Mouse (Mus musculus) embryonic facial prominence, embryonic 13.5 days (tissue): ENCODE results near the gene Nfkbia. TPM values are rescaled to one million over a fixed set of nuclear protein-coding genes. Genes with fewer than 3 reads are reported as not detected.

Source experiments
- ATAC-seq: fragments of 200-750 bp; cut with Nextera tagmentation; 2 replicates; pipeline ENCODE4 v1.8.0; 2017; ENCODE audit warnings: low read depth; ENCODE audit not compliant: insufficient number of reproducible peaks, insufficient read depth, low FRiP score, low TSS enrichment
- H3K27ac ChIP-seq: fragments of 300-500 bp; sonication (generic); 2 replicates; pipeline ENCODE4 v1.5.1; 2015; ENCODE audit warnings: moderate library complexity, mild to moderate bottlenecking, inconsistent platforms
- H3K27me3 ChIP-seq: fragments of 300-500 bp; sonication (generic); 2 replicates; pipeline ENCODE4 v1.6.1; 2015; ENCODE audit warnings: mild to moderate bottlenecking, inconsistent platforms
- H3K36me3 ChIP-seq: fragments of 300-500 bp; sonication (generic); 2 replicates; pipeline ENCODE4 v1.6.1; 2015; ENCODE audit warnings: mild to moderate bottlenecking, inconsistent platforms
- H3K4me1 ChIP-seq: fragments of 300-500 bp; sonication (generic); 2 replicates; pipeline ENCODE4 v1.6.1; 2015; ENCODE audit warnings: inconsistent platforms
- H3K4me2 ChIP-seq: fragments of 300-500 bp; sonication (generic); 2 replicates; pipeline ENCODE4 v1.6.1; 2015; ENCODE audit warnings: moderate library complexity, mild to moderate bottlenecking, inconsistent platforms
- H3K4me3 ChIP-seq: fragments of 300-500 bp; sonication (generic); 2 replicates; pipeline ENCODE4 v1.5.1; 2015; ENCODE audit warnings: mild to moderate bottlenecking, inconsistent platforms
- H3K9ac ChIP-seq: fragments of 300-500 bp; sonication (generic); 2 replicates; pipeline ENCODE4 v1.6.1; 2015; ENCODE audit warnings: mild to moderate bottlenecking, inconsistent platforms
- H3K9me3 ChIP-seq: fragments of 300-500 bp; sonication (generic); 2 replicates; pipeline ENCODE4 v1.6.1; 2016; ENCODE audit warnings: inconsistent platforms
- WGBS: fragments of 180-500 bp; shearing (Covaris S2); methylation state at CpG from one replicate; pipeline ENCODE4 v1.1.7; 2015; ENCODE audit warnings: mixed read lengths; 5-methylcytosine and 5-hydroxymethylcytosine counted together
- polyA plus RNA-seq: library from polyadenylated mRNA; unstranded; fragments of >200 nt; fragmentation: Nextera tagmentation; extraction: Ambion mirVana; gene quantifications from 2 replicates; pipeline ENCODE4 v1.2.1, GENCODE M21; 2015

Nfkbia gene
- polyA plus RNA-seq, 1 experiment from 2014 or later: 117 TPM

DNA sequence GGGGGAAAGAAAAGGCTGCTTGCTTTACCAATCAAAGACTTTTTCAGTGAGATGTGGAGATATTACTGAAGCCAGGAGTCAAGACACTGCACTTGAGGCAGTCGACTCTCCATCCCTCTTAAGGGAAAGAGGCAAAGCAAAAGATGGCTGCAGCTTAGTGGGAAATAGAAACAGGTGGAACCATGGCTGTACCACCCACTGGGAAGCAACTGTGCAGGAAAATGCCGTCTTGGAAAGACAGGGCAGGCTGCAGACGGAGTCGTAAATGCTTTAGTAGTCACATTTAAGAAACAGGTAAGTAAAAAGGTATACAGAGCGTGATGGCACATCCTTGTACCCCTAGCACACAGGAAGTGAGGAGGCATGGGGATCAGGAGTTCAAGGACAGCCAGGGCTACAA, 29.4 kb downstream of the Nfkbia start:
- no peaks in the 10 kb centered on the region for H3K9me3 ChIP-seq
- H3K4me1 ChIP-seq: peaks cover 70% of the 10 kb centered on the region
- no peak overlapping the region for H3K4me2 ChIP-seq
- H3K27ac ChIP-seq: peak overlapping the region; percentile 95
- no peaks in the 10 kb centered on the region for H3K27me3 ChIP-seq
- 77% methylated on average over 5 of the region's 5 CpGs for WGBS
- H3K9ac ChIP-seq: no peak overlapping the region
- ATAC-seq: no peak
- no peak overlapping the region for H3K4me3 ChIP-seq
- H3K36me3 ChIP-seq: no peaks in the 10 kb centered on the region

DNA sequence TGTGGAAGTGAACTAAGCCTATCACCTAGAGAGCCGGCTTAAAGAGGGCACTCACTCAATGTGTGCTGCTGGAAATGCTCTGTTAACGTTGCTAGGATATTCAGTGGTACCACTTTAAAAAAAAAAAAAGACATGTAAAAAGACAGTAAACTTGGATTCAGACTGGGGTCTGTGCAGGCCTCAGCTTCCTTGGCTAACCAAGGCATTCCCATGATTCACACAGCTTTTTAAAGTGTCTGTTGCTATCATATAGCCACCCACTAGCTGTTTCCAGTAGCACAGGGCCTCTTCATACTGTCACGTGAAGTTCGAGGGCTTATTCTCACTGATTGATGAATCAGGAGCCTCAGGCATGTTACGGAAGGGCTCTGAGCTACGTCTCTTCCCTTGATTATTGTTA, 30.0 kb downstream of the Nfkbia start:
- H3K4me2 ChIP-seq: no peak overlapping the region
- H3K4me1 ChIP-seq: peaks cover 66% of the 10 kb centered on the region
- H3K9ac ChIP-seq: no peak overlapping the region
- no peaks in the 10 kb centered on the region for H3K9me3 ChIP-seq
- no peak overlapping the region for H3K4me3 ChIP-seq
- H3K27me3 ChIP-seq: no peaks in the 10 kb centered on the region
- no peaks in the 10 kb centered on the region for H3K36me3 ChIP-seq
- peak overlapping the region; percentile 95 for H3K27ac ChIP-seq
- no peak for ATAC-seq
- WGBS: 57% methylated on average over 6 of the region's 6 CpGs

DNA sequence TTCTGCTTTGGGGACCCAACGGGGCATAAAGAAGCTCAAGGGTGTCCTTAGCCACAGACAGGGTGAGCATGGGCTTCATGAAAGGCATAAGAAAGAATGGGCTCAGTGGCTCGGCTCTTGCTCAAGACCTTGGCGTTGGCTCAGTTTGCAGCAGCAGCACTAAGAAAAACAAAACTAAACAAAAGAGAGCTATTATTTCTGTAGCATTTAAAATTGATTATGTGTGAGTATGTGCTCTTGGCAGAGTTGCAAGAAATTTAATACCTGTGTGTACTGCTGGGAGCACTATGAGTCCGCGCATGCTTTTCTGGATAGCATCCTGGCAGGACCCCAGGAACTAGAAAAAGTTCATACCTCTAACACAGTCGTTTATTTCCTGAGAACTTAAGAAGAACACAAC, 30.7 kb downstream of the Nfkbia start:
- Histone ChIP-seq H3K36me3 (no peaks in the 10 kb centered on the region), H3K4me3 (no peak overlapping the region), H3K4me2 (peak overlapping the region; percentile 35; the same call in 1 of the 2 replicates), H3K27ac (peak overlapping the region; percentile 95), H3K9me3 (no peaks in the 10 kb centered on the region), H3K27me3 (no peaks in the 10 kb centered on the region), H3K4me1 (peaks cover 64% of the 10 kb centered on the region), H3K9ac (no peak overlapping the region)
- no peak; the same call in 1 of the 2 replicates for ATAC-seq
- WGBS: 27% methylated on average over 6 of the region's 6 CpGs

DNA sequence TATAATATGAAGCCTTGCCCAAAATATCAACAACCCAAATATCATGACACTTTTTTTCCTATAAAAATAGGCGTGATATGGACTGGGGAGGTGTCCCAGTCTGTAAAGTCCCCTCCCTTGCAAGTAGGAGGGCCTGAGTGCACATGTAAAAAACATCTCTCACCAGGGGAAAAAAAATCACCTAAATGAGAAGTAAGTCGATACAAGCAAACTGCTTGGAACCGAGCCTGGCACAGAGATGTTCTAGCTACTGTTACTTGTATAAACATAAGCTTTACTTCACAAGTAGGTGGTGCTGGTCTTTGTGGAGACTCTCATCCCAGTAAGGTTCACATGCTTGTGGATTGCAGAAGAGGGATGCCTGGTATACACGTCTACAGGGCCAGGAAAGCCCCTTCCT, 31.5 kb downstream of the Nfkbia start:
- ATAC-seq: no peak
- 48% methylated on average over 4 of the region's 4 CpGs for WGBS
- H3K9me3 ChIP-seq: no peaks in the 10 kb centered on the region
- no peak overlapping the region for H3K9ac ChIP-seq
- peaks cover 62% of the 10 kb centered on the region for H3K4me1 ChIP-seq
- H3K27me3 ChIP-seq: no peaks in the 10 kb centered on the region
- no peaks in the 10 kb centered on the region for H3K36me3 ChIP-seq
- H3K4me2 ChIP-seq: no peak overlapping the region
- no peak overlapping the region for H3K4me3 ChIP-seq
- peak overlapping the region; percentile 95 for H3K27ac ChIP-seq

DNA sequence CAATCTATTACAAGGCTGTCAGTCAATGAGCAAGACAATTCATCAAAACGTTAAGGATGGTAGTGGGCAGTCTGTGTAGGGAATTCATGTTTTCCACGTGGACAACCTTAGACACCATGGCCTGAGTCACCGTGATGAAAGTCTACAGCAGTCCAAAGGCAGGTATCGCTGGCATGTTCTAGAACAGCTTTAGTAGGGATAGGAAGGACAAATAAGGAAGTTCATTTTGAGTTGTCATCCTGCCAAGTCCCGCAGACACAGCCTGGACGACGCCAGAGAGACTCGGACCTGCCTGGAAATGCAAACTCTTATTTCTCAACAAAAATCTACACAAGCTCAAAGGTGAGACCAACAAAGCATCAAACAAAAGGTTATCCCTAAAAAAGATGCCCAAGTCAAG, 32.7 kb downstream of the Nfkbia start:
- 87% methylated on average over 8 of the region's 8 CpGs for WGBS
- no peak overlapping the region for H3K4me3 ChIP-seq
- peaks cover 52% of the 10 kb centered on the region for H3K4me1 ChIP-seq
- H3K36me3 ChIP-seq: no peaks in the 10 kb centered on the region
- H3K9me3 ChIP-seq: no peaks in the 10 kb centered on the region
- no peak overlapping the region for H3K4me2 ChIP-seq
- no peak for ATAC-seq
- no peaks in the 10 kb centered on the region for H3K27me3 ChIP-seq
- H3K9ac ChIP-seq: no peak overlapping the region
- no peak overlapping the region for H3K27ac ChIP-seq

DNA sequence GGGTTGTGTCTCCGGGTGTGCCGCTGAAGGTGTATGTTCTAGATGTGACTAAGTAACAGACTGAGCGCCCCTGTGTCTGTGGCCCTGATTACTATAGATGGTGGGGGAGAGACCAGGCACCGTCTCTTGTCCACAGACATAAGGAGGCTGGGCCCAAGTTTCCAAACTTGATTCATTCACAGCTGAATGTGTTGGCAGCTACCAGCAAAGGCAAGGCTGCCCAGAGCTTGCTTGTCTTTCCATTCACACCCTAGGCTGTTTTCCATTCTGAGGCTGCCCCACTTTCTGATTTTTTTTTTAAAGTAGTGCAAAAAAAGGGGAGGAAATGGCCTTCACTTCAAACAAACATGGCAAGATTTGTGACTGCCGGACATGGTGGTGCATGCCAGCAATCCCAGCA, 35.6 kb downstream of the Nfkbia start:
- 88% methylated on average over 5 of the region's 5 CpGs for WGBS
- Histone ChIP-seq H3K4me1 (peaks cover 44% of the 10 kb centered on the region), H3K27ac (no peak overlapping the region), H3K36me3 (no peaks in the 10 kb centered on the region), H3K9me3 (no peaks in the 10 kb centered on the region), H3K4me2 (no peak overlapping the region), H3K27me3 (no peaks in the 10 kb centered on the region), H3K4me3 (no peak overlapping the region), H3K9ac (no peak overlapping the region)
- ATAC-seq: no peak

DNA sequence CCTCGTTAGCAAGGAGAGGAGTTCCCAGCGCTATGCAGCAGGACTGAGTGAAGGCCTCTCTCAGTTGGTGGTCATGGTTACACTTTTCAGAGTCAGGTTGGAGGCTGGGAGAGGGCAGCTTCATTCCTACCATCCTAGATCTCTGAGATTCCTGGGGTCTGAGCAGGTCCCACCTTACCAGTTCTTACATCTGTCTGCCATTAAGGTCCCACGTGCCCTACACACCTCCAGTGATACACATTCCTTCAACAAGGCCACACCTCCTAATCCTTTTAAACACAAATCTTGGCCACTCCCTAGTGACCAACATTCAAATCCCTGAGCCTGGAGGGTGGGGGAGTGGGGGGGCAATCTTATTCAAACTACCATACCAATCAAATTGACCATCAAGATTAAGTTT, 36.3 kb downstream of the Nfkbia start:
- Histone ChIP-seq H3K27me3 (no peaks in the 10 kb centered on the region), H3K4me3 (no peak overlapping the region), H3K27ac (no peak overlapping the region), H3K9ac (no peak overlapping the region), H3K9me3 (no peaks in the 10 kb centered on the region), H3K36me3 (no peaks in the 10 kb centered on the region), H3K4me1 (peaks cover 36% of the 10 kb centered on the region), H3K4me2 (no peak overlapping the region)
- WGBS: 61% methylated on average over 3 of the region's 3 CpGs
- ATAC-seq: no peak

DNA sequence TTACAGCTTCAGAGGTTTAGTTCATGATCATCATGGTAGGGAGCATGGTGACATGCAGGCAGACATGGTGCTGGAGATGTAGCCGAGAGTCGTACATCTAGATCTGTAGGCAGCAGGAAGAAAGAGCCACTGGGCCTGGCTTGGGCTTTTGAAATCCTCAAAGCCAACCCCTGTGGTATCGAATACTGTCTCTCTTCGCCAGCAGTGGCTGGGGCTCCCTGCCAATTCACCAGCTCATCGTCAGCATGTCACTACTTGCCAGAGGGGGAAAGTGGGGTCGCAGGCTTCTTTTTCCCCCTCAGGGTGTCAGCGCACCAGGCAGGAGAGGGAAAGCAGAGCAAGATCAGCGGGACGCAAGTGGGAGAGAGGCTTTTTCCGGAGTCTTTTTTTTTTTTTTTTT, 37.2 kb downstream of the Nfkbia start:
- 70% methylated on average over 10 of the region's 10 CpGs for WGBS
- Histone ChIP-seq H3K27me3 (no peaks in the 10 kb centered on the region), H3K9ac (no peak overlapping the region), H3K27ac (no peak overlapping the region; the same call in 1 of the 2 replicates), H3K4me1 (peaks cover 32% of the 10 kb centered on the region), H3K36me3 (no peaks in the 10 kb centered on the region), H3K4me2 (no peak overlapping the region), H3K9me3 (no peaks in the 10 kb centered on the region), H3K4me3 (no peak overlapping the region)
- no peak for ATAC-seq

DNA sequence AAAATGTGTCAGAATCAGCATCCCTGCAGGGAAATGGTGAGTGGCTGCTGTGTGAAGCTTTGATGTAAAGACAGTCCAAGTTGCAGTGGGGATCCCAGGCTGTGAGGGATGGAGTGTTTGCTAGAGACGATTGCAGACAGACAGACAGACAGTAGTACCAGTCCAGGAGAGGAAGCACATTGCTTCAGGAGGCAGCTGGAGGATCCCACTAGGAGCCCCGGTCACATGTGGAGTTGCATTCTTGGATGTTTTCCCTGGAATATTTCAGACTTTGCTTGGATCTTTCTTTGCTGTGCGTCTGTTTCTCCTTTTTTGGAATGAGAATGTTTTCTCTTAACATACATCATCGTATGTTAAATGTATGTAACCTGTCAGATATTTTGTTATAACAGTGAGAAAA, 38.5 kb downstream of the Nfkbia start:
- H3K4me1 ChIP-seq: peaks cover 32% of the 10 kb centered on the region
- no peak overlapping the region for H3K4me2 ChIP-seq
- ATAC-seq: no peak
- H3K9me3 ChIP-seq: no peaks in the 10 kb centered on the region
- no peak overlapping the region for H3K4me3 ChIP-seq
- H3K9ac ChIP-seq: no peak overlapping the region
- H3K27ac ChIP-seq: no peak overlapping the region
- H3K27me3 ChIP-seq: no peaks in the 10 kb centered on the region
- 46% methylated on average over 4 of the region's 4 CpGs for WGBS
- no peaks in the 10 kb centered on the region for H3K36me3 ChIP-seq

DNA sequence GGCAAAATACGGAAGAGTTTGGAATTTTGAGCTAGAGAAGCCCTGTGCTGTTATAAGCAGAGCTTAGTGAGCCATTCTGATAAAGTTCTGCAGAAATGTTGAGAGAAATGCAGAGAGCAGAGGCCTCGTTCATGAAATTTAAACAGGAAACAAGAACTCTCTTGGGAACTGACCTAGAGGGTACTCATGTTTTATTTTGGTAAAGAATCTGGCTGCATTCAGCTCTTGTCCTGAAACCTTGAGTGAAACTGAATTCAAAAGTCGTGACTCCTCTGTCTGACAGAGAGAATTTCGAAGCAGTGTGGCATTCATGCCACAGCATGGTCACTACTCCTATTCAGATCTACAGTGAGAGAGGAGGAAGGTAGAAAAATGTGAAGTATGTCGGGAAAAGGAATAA, 39.6 kb downstream of the Nfkbia start:
- no peaks in the 10 kb centered on the region for H3K9me3 ChIP-seq
- H3K4me3 ChIP-seq: no peak overlapping the region
- no peaks in the 10 kb centered on the region for H3K36me3 ChIP-seq
- H3K9ac ChIP-seq: no peak overlapping the region
- no peak for ATAC-seq
- WGBS: 32% methylated on average over 5 of the region's 5 CpGs
- H3K4me2 ChIP-seq: no peak overlapping the region
- H3K4me1 ChIP-seq: peaks cover 32% of the 10 kb centered on the region
- H3K27ac ChIP-seq: peak overlapping the region; percentile 49
- no peaks in the 10 kb centered on the region for H3K27me3 ChIP-seq

DNA sequence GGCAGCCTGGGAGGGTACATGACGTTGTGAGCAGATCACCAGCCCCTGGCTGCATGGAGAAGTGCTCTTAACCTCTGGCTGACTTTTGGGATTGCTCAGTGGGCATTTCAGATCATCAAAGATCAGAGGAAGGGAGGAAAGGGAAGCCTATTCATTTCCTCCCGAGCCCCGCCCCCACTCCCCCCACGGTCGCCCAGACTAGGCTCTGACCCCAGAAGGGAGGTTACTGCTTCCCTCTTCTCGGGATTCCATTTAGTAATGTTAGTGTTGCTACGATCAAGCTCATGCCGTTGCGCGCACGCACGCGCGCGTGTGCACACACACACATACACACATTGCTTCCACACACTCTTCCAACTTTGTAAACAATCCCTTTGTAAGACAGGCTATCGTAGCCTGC, 42.0 kb downstream of the Nfkbia start:
- peaks cover 47% of the 10 kb centered on the region for H3K4me1 ChIP-seq
- H3K36me3 ChIP-seq: no peaks in the 10 kb centered on the region
- no peaks in the 10 kb centered on the region for H3K27me3 ChIP-seq
- no peak overlapping the region for H3K4me3 ChIP-seq
- no peak overlapping the region for H3K27ac ChIP-seq
- no peak overlapping the region for H3K9ac ChIP-seq
- 46% methylated on average over 16 of the region's 16 CpGs for WGBS
- no peak overlapping the region for H3K4me2 ChIP-seq
- H3K9me3 ChIP-seq: no peaks in the 10 kb centered on the region
- ATAC-seq: no peak

DNA sequence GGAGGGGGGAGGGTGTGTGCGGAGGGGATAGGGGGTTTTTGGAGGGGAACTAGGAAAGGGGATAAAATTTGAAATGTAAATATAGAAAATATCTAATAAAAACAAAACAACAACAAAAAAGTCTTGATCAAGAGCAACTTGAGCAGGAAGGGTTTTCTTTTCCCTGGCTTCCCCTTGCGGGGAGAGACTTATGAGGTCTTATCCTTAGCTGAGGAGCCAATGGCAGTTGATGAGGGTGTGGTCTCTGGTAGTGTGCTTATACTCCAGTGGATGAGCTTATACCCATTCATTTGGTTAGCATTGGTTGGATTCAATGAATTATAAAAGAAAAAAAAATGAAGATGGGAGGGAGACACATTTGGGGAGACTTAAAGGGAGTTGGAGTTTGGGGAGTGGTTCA, 43.4 kb downstream of the Nfkbia start:
- no peak for ATAC-seq
- Histone ChIP-seq H3K4me3 (no peak overlapping the region), H3K4me2 (no peak overlapping the region), H3K4me1 (peaks cover 47% of the 10 kb centered on the region), H3K27me3 (no peaks in the 10 kb centered on the region), H3K9me3 (no peaks in the 10 kb centered on the region), H3K9ac (no peak overlapping the region), H3K36me3 (no peaks in the 10 kb centered on the region), H3K27ac (no peak overlapping the region)
- WGBS: 89% methylated on average over 2 of the region's 2 CpGs

DNA sequence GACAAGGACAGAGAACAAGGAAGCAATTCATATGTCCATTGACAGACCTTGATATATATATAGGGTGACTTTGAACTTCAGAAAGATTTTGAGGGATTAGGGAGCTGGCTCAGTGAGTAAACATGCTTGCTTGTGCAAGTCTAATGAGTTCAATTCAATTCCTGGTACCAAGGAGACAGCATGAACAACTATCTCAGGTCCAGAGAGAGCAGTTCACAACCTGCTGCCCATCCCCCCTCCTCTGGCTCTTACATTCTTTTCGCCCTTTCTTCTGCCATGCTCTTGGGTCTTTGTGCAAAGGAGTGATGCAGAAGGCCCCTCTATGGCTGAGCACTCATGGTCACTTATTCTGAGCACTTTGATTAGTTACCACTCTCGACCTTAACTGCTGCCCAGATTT, 44.0 kb downstream of the Nfkbia start:
- H3K9me3 ChIP-seq: no peaks in the 10 kb centered on the region
- no peaks in the 10 kb centered on the region for H3K27me3 ChIP-seq
- H3K4me1 ChIP-seq: peaks cover 48% of the 10 kb centered on the region
- no peak overlapping the region for H3K4me2 ChIP-seq
- WGBS: 85% methylated on average over 2 of the region's 2 CpGs
- no peak overlapping the region for H3K4me3 ChIP-seq
- H3K36me3 ChIP-seq: no peaks in the 10 kb centered on the region
- H3K27ac ChIP-seq: no peak overlapping the region
- no peak overlapping the region for H3K9ac ChIP-seq
- ATAC-seq: no peak
